ENCODE assay signal across 8 mouse cellular contexts in the genomic region with DNA sequence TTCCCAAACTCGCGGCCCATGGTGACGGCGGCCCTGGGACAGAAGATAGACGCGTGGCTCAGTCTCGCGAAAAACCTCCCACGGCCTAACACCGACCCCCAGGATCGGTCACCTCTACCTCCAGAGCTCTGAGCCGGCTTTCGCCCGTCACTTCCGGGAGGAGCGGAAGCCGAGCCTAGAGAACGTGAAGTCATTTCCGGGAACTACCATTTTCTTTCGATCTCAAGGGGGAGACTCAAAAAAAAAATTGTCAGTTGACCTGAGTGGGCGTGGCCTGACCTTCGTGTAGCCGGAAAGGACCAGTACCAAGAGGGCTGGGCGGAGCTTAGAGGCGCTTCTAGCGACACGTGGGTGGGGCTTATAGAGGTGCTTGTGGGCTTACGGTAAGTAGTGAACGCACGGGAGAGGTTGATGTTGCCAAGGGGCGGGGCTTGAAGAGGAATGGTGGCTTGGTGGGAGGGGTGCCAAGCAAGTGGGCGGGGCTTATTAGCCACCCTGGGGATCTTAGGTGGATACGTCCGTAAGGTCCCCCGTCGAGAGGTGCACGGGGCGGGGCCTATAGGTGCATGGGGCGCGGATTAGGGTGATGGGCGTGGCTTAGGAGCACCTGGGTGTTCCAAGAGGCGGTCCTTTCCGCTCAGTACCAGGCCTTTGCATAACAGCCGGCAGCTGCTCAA. TPM values are rescaled to one million over a fixed set of nuclear protein-coding genes. Genes with fewer than 3 reads are reported as not detected.
A peak's percentile ranks its signal among the peaks of the same experiment; 100 is the strongest.
DNase-seq lines count a peak whose midpoint lies in the region; ATAC-seq and TF ChIP-seq lines count a peak whose summit lies in the region.

TSS of gene Uqcrq (minus strand) at position 162 of the 677 bp plus-strand sequence.
TSS of gene Gdf9 (plus strand) at position 354 of the 677 bp plus-strand sequence.

- H3K9ac ChIP-seq in hindbrain, postnatal 0 days (replicated peaks; ENCODE audit: low read length): peak within 1 kb of the TSS; percentile 83

- intact Hi-C loops in gastrocnemius, adult 2 months (cut with DNase I): loop anchor here (2.0 kb wide), 1 partner anchor 130 kb away; the partner anchor contains the start of gene Hspa4
- intact Hi-C loops in left cerebral cortex, adult 2 months (cut with DNase I): loop anchor here (2.0 kb wide), 1 partner anchor 130 kb away; the partner anchor contains the start of gene Hspa4

- peak within 1 kb of the TSS; percentile 80 for H3K4me3 ChIP-seq in gastrocnemius, adult 2 months
- peak within 1 kb of the TSS; percentile 94 for H3K4me3 ChIP-seq in hindbrain, postnatal 0 days (ENCODE audit: low read length)
- H3K4me3 ChIP-seq in left cerebral cortex, adult 2 months: peak within 1 kb of the TSS; percentile 74

- ATAC-seq in common myeloid progenitor, adult 5-6 weeks (replicated peaks; ENCODE audit: low read depth, poor library complexity, severe bottlenecking): peak; percentile 88
- peak; percentile 97 for ATAC-seq in hindbrain, postnatal 0 days
- ATAC-seq in megakaryocyte, adult 5-6 weeks (ENCODE audit: poor library complexity, severe bottlenecking): peak; percentile 89

- H3K4me2 ChIP-seq in hindbrain, postnatal 0 days (ENCODE audit: low read depth, low read length): peak within 1 kb of the TSS; percentile 83

- WGBS in hindbrain, postnatal 0 days: under 1% methylated on average over 44 of the region's 44 CpGs

- peaks cover 16% of the 10 kb centered on the region; the same call in 1 of the 2 replicates for H3K36me3 ChIP-seq in hindbrain, postnatal 0 days (ENCODE audit: insufficient read depth, low read length)

- peak within 1 kb of the TSS; percentile 97 for H3K27ac ChIP-seq in gastrocnemius, adult 2 months
- peak within 1 kb of the TSS; percentile 88 for H3K27ac ChIP-seq in hindbrain, postnatal 0 days
- H3K27ac ChIP-seq in left cerebral cortex, adult 2 months: peak within 1 kb of the TSS; percentile 94

- H3K4me1 ChIP-seq in hindbrain, postnatal 0 days (ENCODE audit: insufficient read depth, low read length): peaks cover 11% of the 10 kb centered on the region

- no peaks in the 10 kb centered on the region for H3K27me3 ChIP-seq in hindbrain, postnatal 0 days (ENCODE audit: insufficient read depth, low read length)

- DNase-seq in ZHBTc4 (ENCODE audit: low read depth, low spot score): peak; percentile 100
- peak; percentile 99 for DNase-seq in gastrocnemius, adult 2 months
- DNase-seq in hindbrain, postnatal 0 days (ENCODE audit: low spot score): peak; percentile 100
- peak; percentile 95 to 98 for DNase-seq in left cerebral cortex, adult 2 months (ENCODE audit: extremely low spot score in 1 of 2, low spot score in 2 of 2)
- DNase-seq in right cerebral cortex, adult 2 months (ENCODE audit: low spot score in 2 of 2): peak; percentile 98 to 100
- peak; percentile 99 for DNase-seq in urinary bladder, postnatal 14 days (ENCODE audit: low spot score)

- no peaks in the 10 kb centered on the region for H3K9me3 ChIP-seq in hindbrain, postnatal 0 days (ENCODE audit: low read length)

- TF ChIP-seq CTCF in gastrocnemius, adult 2 months (IDR thresholded peaks at IDR 0.05): no peak
- no peak; the same call in 1 of the 2 replicates for TF ChIP-seq CTCF in hindbrain, postnatal 0 days (IDR thresholded peaks at IDR 0.05; ENCODE audit: low read depth)
- TF ChIP-seq CTCF in left cerebral cortex, adult 2 months (IDR thresholded peaks at IDR 0.05): no peak; the same call in 1 of the 2 replicates

RNA-seq across cellular contexts. Expression of gene Uqcrq, which starts in this region (rescaled TPM):
- 39.5 and 53.6 TPM in 2 replicates for total RNA-seq in common myeloid progenitor, adult 5-6 weeks (2017)
- total RNA-seq in gastrocnemius, adult 2 months (2021): 1,000 to 10,000 TPM; 1,156 to 1,696 TPM
- total RNA-seq in hindbrain, postnatal 0 days (2014; rRNA removed): 20.4 and 38.9 TPM in 2 replicates
- 1,041 and 1,049 TPM in 2 replicates for polyA plus RNA-seq in hindbrain, postnatal 0 days (2015; fragmentation: Nextera tagmentation; extraction: Ambion mirVana)
- 100 to 1,000 TPM; 388 to 436 TPM for total RNA-seq in left cerebral cortex, adult 2 months (2021)
- 163 and 181 TPM in 2 replicates for total RNA-seq in megakaryocyte, adult 5-6 weeks (2015)
- 53.2 and 54.8 TPM in 2 replicates for total RNA-seq in megakaryocyte, adult 5-6 weeks (2017)

RNA-seq across cellular contexts. Expression of gene Gdf9, which starts in this region (rescaled TPM):
- 1.1 TPM in 1 of 2 replicates, not detected in the other for total RNA-seq in common myeloid progenitor, adult 5-6 weeks (2017)
- under 1 TPM; 0.26 to 0.61 TPM for total RNA-seq in gastrocnemius, adult 2 months (2021)
- 0.11 and 2.1 TPM in 2 replicates for total RNA-seq in hindbrain, postnatal 0 days (2014; rRNA removed)
- polyA plus RNA-seq in hindbrain, postnatal 0 days (2015; fragmentation: Nextera tagmentation; extraction: Ambion mirVana): 1.5 and 1.6 TPM in 2 replicates
- total RNA-seq in left cerebral cortex, adult 2 months (2021): 1 to 10 TPM in 1 of 2 experiments, under 1 TPM in 1; 0.89 to 1.1 TPM
- 0.54 and 1.6 TPM in 2 replicates for total RNA-seq in megakaryocyte, adult 5-6 weeks (2015)
- total RNA-seq in megakaryocyte, adult 5-6 weeks (2017): 2.5 and 5.7 TPM in 2 replicates

Comparison
In these comparisons a context has a peak if more than half of its experiments do, and no peak if none do; other contexts are left out.
1. Peak in every context shown above with its lines: DNase-seq, ATAC-seq, H3K4me3 ChIP-seq and H3K27ac ChIP-seq.